Mouse (Mus musculus): ENCODE measurements around the gene Zbtb17.

Zbtb17 gene

GRCm38 (mm10) chr4:141425484-141426479, 18.7 kb upstream of the Zbtb17 start:
- CTCF ChIA-PET: interaction anchor here (0.6 to 1.2 kb wide), 4 partner anchors 59 to 151 kb away, joined by 3 to 5 read pairs (median 4); no protein-coding TSS in a partner anchor

GRCm38 (mm10) chr4:141426796-141427745, 17.4 kb upstream of the Zbtb17 start:
- CTCF ChIA-PET: interaction anchor here (0.6 to 1.2 kb wide), 4 partner anchors 23 to 308 kb away, joined by 3 to 6 read pairs (median 4); no protein-coding TSS in a partner anchor

- CTCF ChIA-PET: interaction anchor here (0.6 to 0.9 kb wide), 3 partner anchors 23 to 309 kb away, joined by 3 to 6 read pairs (median 3); no protein-coding TSS in a partner anchor
Observed at GRCm38 (mm10) chr4:141427921-141428320, 16.5 kb upstream of the Zbtb17 start.

- CTCF ChIA-PET: interaction anchor here (1.0 to 1.5 kb wide), 2 partner anchors 25 to 130 kb away, joined by 3 to 4 read pairs; no protein-coding TSS in a partner anchor
Observed at GRCm38 (mm10) chr4:141429381-141429780, 15.1 kb upstream of the Zbtb17 start.

GRCm38 (mm10) chr4:141429847-141430246, 14.6 kb upstream of the Zbtb17 start:
- CTCF ChIA-PET: interaction anchor here (1.0 to 1.5 kb wide), 2 partner anchors 25 to 130 kb away, joined by 3 to 4 read pairs; no protein-coding TSS in a partner anchor

GRCm38 (mm10) chr4:141430997-141431396, 13.5 kb upstream of the Zbtb17 start:
- CTCF ChIA-PET: interaction anchor here (0.5 to 1.8 kb wide), 8 partner anchors 12 to 157 kb away, joined by 3 to 6 read pairs (median 3); no protein-coding TSS in a partner anchor

- CTCF ChIA-PET: interaction anchor here (0.6 kb wide), 2 partner anchors 94 to 178 kb away, joined by 5 to 8 read pairs; no protein-coding TSS in a partner anchor
Observed at GRCm38 (mm10) chr4:141432666-141433065, 11.8 kb upstream of the Zbtb17 start.

GRCm38 (mm10) chr4:141433191-141433590, 11.3 kb upstream of the Zbtb17 start:
- CTCF ChIA-PET: interaction anchor here (0.6 kb wide), 1 partner anchor 93 kb away, joined by 8 read pairs; no protein-coding TSS in a partner anchor

- CTCF ChIA-PET: no interaction called here
Observed at GRCm38 (mm10) chr4:141435974-141436373, 8.5 kb upstream of the Zbtb17 start, which contains the start of gene Srarp. Gene Srarp, minus strand, starts transcription at chr4:141436105.

GRCm38 (mm10) chr4:141439083-141439803, 5.2 kb upstream of the Zbtb17 start:
- CTCF ChIA-PET: no interaction called here

GRCm38 (mm10) chr4:141440877-141441276, 3.6 kb upstream of the Zbtb17 start:
- CTCF ChIA-PET: no interaction called here

- CTCF ChIA-PET: interaction anchor here (0.6 kb wide), 1 partner anchor 12 kb away, joined by 10 read pairs; no protein-coding TSS in a partner anchor
Observed at GRCm38 (mm10) chr4:141443641-141444429, 619 bp upstream of the Zbtb17 start.

GRCm38 (mm10) chr4:141445328-141445720, 870 bp downstream of the Zbtb17 start:
- CTCF ChIA-PET: interaction anchor here (0.6 to 1.1 kb wide), 2 partner anchors 9 to 14 kb away, joined by 3 to 4 read pairs; no protein-coding TSS in a partner anchor

- CTCF ChIA-PET: no interaction called here
Observed at GRCm38 (mm10) chr4:141446211-141446610, 1.8 kb downstream of the Zbtb17 start.

- CTCF ChIA-PET: interaction anchor here (0.6 to 0.7 kb wide), 2 partner anchors 125 to 137 kb away, joined by 3 read pairs; no protein-coding TSS in a partner anchor
Observed at GRCm38 (mm10) chr4:141451251-141451650, 6.8 kb downstream of the Zbtb17 start.

GRCm38 (mm10) chr4:141451916-141452450, 7.5 kb downstream of the Zbtb17 start:
- CTCF ChIA-PET: interaction anchor here (0.7 kb wide), 1 partner anchor 125 kb away, joined by 3 read pairs; no protein-coding TSS in a partner anchor

- CTCF ChIA-PET: interaction anchor here (1.2 kb wide), 1 partner anchor 9 kb away, joined by 4 read pairs; no protein-coding TSS in a partner anchor
Observed at GRCm38 (mm10) chr4:141454581-141455350, 10.3 kb downstream of the Zbtb17 start.

GRCm38 (mm10) chr4:141455526-141455925, 11.1 kb downstream of the Zbtb17 start:
- CTCF ChIA-PET: interaction anchor here (0.8 kb wide), 1 partner anchor 13 kb away, joined by 3 read pairs; no protein-coding TSS in a partner anchor

All from spleen, embryonic (tissue).